Mouse (Mus musculus) CH12.LX (cell line): ENCODE measurements around the gene St3gal3.

Source experiments
- CTCF ChIP-seq, 2 experiments: IDR thresholded peaks in 1 of 2; conservative IDR thresholded peaks in 1 of 2; 2 replicates each; pipeline ENCODE4 v1.5.1; 2011 to 2012; ENCODE audit warnings: low read depth in 2 of 2, low read length in 2 of 2, improper control_type of control experiment in 1 of 2, inconsistent platforms in 1 of 2, mild to moderate bottlenecking in 1 of 2, moderate library complexity in 1 of 2
- HCFC1 ChIP-seq: IDR thresholded peaks from 2 replicates; pipeline ENCODE4 v1.6.1; 2012; ENCODE audit warnings: low read depth, mild to moderate bottlenecking, inconsistent platforms, low read length, improper control_type of control experiment
- MAX ChIP-seq: IDR thresholded peaks from 2 replicates; pipeline ENCODE4 v1.6.1; 2011; ENCODE audit warnings: low read length, improper control_type of control experiment

DNA sequence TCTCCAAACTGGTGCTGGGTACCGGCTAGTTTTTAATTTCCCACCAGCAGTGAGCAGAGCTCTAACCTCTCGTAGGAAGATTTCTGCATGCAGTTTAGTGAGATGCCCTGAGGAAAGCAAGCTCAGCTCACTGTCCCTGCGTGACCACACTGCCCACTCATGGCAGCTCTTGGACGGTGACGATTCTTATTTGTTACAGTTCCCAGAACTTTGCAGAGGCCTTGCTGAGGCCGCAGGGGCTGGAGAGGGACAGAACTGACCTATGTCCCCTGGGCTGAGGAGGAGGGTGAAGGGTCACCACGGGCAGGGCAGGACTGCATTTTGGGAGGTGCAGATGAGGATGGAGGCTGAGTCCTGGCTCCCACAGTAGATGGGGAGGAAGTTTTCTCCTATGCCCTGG lies 141.8 kb downstream of the St3gal3 start:
- TF ChIP-seq CTCF (conservative IDR thresholded peaks at IDR 0.05 in 1 of 2, IDR thresholded peaks at IDR 0.05 in 1 of 2; ENCODE audit: low read depth in 2 of 2, low read length in 2 of 2) (no peak), MAX (no peak), HCFC1 (no peak)
